Mouse (Mus musculus) cerebral cortex, adult 2 months (tissue): ENCODE data around the gene Dnajc1.

Experiments
- WGBS: fragments of 180-500 bp; shearing (Covaris S2); methylation state at CpG from one replicate; pipeline ENCODE4 v1.1.7; 2018; 5-methylcytosine and 5-hydroxymethylcytosine counted together

Gene Dnajc1

DNA sequence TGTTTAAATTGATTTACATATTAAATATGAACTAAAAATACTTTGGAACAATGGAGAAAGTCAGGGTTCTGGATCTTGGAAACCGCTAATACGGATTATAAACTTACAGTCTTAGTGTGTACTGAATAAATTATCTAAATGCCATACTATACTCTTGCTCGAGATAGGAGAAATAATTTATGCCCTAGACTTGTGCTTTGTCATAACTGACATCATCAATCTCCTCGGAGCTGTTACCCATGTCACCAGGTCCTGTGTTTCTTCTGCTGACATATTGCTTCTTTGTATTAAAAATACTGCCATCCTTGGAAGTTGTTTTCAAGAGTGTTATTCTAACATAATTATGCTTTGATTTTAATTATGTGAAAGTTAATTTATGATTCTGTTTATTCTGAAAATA, 197.3 kb downstream of the Dnajc1 start:
- WGBS: 77% methylated on average over 4 of the region's 4 CpGs

DNA sequence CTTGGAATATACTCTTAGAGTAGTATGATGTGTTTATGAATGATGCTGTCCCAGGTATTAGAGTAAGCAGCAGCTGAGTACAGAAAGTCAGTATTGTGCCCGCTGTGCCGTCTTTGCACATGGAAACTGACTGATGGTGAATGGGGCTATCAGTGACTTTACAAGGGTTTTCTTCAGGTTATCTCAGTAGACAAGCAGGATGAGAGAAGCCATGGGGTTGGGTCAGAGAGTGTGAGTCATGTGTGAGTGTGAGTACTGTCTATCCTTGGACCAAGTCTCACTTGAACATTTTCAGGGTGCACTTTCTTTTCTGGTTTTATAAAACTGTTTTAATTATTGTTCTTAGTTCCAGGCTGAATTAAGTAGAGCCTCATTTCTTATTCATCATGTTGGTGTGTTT, 204.3 kb downstream of the Dnajc1 start:
- 92% methylated on average over 2 of the region's 2 CpGs for WGBS

DNA sequence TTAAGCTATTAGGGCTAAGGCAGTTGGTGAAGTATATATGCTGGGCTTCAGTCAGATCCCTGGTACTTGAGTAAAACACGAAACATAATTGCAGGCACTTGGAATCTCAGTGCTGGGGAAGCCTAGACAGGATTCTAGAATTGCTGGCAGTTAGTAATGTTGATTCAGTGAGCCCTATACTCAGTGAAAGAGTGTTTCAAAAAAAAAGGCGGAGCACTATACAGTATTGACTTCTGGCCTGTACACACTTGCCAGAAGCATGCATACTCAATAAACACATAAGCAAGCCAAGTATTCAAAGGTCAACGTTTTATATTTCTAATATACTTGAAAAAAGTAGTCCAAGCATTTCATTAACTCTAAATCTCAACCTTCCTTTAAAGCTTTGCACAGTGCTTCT, 211.0 kb downstream of the Dnajc1 start:
- WGBS: 87% methylated on average over 3 of the region's 3 CpGs

DNA sequence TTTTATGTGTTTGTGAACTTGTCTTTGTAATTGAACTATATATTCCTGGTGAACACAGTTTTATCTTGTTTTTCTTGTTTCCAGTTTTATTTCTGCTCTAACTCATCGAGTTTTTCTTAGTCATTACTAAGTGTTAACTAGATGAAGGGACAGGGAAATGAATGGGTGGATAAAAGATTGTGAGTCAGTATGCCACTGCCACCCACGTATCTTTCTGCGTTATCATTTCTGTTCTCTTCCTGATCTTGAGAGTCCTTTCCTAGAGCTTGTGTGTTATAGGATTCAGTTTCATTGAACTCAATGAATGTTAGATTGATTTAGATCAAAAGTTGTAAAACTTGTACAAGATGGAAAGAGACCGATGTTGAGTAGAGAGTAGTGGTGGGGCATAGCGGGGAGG, 212.3 kb downstream of the Dnajc1 start:
- 73% methylated on average over 5 of the region's 5 CpGs for WGBS

DNA sequence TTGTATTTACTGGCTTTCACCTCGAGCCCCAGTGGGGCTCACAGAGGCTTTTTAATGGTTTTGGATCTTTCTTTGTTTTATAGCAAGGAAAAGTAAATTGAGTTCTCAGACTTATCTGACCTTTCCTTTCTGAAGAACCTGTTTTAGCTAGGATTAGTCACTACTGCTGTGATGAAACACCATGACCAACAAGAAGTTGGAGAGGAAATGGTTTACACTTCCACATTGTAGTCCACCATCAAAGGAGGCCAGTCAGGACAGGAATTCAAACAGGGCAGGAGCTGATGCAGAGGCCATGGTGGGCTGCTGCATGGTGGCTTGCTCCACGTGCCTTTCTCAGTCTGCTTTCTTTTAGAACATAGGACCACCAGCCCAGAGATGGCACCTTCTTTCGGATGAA, 216.4 kb downstream of the Dnajc1 start:
- 86% methylated on average over 3 of the region's 3 CpGs for WGBS

DNA sequence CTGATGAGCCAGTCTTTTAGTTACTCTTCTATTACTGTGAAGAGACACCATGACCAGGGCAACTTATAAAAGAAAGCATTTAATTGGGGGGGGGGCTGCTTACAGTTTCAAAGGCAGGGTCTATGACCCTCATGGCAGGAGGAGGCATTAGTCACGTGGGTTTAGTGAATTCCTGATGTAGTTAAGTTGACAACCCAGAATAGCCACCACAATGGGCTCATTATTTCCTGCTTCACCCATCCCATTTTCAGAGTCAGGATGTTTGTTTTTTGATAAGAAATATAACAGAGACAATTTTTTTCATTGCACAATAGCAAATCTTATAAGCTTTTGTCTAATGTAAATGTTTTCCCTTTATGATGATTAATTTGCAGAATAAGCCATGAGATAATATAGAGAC, 217.4 kb downstream of the Dnajc1 start:
- 67% methylated on average over 1 of the region's 1 CpGs for WGBS

DNA sequence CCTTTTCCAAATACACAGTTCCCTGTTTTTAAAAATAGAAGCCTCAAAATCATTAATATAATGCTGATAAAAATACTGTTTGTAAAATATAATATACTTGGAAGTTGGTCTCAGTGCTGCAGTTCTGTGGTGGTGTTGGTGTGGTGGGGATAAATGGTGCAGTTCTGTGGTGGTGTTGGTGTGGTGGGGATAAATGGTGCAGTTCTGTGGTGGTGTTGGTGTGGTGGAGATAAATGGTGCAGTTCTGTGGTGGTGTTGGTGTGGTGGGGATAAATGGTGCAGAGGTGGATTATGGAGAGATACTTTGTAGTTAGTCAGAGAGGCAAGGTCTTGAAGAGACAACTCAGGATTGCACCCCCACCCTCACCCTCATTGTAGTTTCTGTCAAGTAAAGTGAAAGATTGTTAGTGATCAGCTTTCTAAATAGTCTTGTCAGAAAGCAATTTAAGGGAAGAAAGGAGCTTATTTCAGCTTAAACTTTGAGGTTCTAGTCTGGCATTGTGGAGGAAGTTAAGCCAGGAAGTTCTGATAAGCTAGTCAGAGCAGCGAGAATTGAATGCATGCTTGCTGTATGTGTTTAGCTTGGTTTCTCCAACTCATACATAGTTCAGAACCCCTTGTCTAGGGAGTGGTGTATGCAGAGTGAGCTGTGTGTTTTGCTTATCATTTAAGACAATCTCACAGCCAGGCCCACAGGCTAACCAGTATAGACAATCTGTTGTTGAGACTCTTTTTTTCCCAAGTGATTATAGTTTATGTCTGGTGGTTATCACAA, 223.3 kb downstream of the Dnajc1 start:
- 79% methylated on average over 1 of the region's 1 CpGs for WGBS

DNA sequence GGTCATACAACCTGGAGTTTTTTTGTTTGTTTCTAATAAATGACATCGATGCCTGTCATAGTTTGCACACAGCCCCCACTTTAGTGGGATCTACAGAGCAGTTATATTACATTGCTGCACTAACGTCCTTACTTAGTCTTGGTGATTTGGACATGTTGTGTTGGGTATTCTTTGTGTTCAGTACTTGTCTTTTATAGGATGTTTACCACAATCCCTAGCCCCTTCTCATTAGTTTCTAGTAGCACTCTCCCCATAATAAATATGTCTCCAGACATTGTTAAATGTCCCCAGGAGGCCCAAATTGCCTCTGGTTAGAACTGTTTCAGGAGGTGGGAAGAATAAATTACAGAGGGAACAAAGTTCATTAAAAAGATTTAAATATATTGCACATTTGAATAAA, 227.1 kb downstream of the Dnajc1 start:
- 70% methylated on average over 2 of the region's 2 CpGs for WGBS

DNA sequence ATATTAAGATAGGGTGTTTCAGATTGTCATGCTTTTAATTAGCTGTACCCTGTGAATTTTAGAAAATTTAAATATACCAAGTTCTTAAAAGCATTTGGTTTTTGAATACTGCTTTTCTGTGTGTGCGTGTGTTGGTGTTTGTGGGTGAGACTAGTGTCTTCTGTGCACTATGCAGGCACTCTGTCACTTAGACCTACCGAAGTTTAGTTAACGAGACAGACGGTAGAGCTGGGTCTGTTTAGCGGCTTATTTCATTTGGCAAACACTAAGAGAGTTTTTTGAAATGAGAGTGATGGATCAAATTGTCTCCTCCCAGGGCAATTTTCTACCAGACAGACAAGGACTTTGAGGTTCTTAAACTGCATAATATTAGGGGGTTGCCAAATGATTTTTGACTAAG, 231.6 kb downstream of the Dnajc1 start:
- 67% methylated on average over 5 of the region's 5 CpGs for WGBS

DNA sequence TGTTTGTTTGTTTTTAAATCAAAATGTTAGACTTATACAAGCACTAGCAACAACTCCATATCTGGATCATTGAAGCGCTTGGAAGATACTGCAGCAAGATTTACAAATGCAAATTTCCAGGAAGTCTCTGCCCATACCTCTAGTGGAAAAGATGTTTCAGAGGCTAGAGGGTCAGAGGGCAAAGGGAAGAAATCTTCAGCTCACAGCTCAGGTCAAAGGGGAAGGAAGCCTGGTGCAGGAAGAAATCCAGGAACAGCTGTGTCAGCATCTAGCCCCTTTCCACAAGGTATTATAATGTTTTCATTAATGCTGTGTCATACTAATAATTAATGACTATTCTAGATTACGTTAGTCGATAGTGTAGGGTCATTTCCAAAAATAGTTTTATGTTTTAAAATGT, 233.2 kb downstream of the Dnajc1 start:
- WGBS: 87% methylated on average over 3 of the region's 3 CpGs

DNA sequence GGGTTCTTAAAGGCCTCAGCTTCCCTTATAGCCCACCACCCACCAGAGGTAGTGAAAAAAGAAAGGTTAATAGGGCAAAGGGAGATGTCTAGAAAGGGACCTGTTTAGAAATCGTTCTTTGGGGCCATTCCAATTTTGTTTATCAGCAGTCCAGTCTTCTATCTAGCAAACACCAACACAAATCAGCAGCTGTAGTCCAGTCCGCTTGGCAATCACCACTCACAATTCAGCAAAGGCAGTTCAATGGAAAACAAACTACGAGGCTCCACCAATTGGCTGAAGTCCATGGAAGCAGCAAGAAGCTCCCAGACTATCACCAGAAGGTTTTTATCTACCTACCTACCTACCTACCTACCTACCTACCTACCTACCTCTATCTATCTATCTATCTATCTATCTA, 236.5 kb downstream of the Dnajc1 start:
- 87% methylated on average over 3 of the region's 3 CpGs for WGBS
